Mouse (Mus musculus): ENCODE data around the gene Rmdn3. TPM values are rescaled to one million over a fixed set of nuclear protein-coding genes. Genes with fewer than 3 reads are reported as not detected.

Gene Rmdn3
- total RNA-seq, 1 experiment from 2014 or later, result 22.5 TPM

DNA sequence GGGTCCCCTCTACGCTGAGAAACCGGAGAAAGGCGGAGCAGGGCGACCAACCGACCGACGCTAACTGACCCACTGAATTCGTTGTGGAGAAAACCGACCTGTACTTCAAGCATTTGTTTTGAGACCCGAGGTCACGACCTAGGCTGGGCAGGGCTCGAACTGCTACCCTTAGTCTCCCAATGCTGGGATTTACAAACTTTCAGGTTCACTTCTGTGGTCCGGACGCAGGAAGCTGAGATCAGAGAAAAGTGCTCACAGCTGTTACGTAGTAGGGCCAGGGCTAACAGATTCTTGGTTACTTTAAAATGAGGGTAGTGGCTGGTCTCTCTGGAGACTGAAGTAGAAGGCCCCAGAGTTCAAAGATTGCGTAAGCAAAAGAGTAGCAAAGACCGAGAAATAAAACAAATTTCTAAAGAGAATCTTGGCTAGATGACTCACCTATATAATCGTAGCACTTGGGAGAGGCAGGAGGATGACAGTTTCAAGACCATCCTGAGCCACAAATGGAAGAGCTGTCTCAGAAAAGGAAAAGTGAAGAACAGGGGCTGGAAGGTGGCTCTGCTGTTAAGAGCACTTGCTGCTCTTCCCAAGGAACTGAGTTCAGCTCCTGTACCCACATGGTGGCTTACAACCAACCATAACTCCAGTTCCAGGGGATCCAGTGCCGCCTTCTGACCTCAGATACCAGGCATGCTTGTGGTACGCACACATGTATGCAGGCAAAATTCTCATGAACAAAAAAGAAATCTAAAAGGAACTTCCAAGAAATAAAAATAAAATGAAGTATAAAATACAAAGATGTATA lies 43.5 kb downstream of the Rmdn3 start:
- peak; percentile 18; the same call in 1 of the 2 replicates for ATAC-seq (replicated peaks; ENCODE audit: insufficient number of reproducible peaks, low FRiP score, low TSS enrichment, poor library complexity, severe bottlenecking)

GRCm38 (mm10) chr2:119112438-119113112 lies 44.3 kb downstream of the Rmdn3 start, which contains the start of gene Rad51:
Gene Rad51 (plus strand): TSS chr2:119112793.
- peak; percentile 98 for ATAC-seq (replicated peaks; ENCODE audit: insufficient number of reproducible peaks, low FRiP score, low TSS enrichment, poor library complexity, severe bottlenecking)

DNA sequence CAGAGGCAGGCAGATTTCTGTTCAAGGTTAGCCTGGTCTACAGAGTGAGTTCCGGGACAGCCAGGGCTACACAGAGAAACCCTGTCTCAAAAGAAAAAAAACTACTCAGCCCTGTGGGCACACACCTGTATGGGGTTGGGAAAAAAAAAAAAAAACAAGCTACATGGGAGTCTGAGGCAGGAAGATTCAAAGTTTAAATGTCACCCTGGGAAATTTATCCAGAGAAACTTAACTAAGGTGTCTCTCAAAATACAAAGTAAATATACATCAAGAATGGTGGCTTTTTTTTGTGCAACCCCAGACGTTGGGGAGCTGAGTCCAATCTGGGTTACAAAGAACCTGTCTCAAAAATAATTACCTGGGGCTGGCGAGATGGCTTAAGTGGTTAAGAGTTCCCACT lies 45.8 kb downstream of the Rmdn3 start:
- ATAC-seq (replicated peaks; ENCODE audit: insufficient number of reproducible peaks, low FRiP score, low TSS enrichment, poor library complexity, severe bottlenecking), result no peak

- no peak for ATAC-seq (replicated peaks; ENCODE audit: insufficient number of reproducible peaks, low FRiP score, low TSS enrichment, poor library complexity, severe bottlenecking)
These were observed 48.3 kb downstream of the Rmdn3 start for GRCm38 (mm10) chr2:119108554-119108953.

DNA sequence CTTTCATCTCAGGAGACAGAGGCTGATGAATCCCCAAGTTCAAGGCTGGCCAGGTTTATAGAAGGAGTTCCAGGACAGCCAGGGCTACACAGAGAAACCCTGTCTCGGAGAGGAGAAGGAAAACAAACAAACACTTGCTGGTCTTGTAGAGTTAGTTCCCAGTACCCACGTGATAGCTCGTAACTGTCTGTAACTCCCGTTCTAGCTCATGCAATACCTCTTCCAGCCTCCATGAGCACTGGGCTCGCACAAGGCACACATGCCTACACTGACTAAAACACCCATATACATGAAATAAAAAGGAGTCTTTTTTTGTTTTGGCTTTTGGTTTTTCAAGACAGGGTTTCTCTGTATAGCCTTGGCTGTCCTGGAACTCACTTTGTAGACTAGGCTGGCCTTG lies 50.3 kb downstream of the Rmdn3 start:
- no peak for ATAC-seq (replicated peaks; ENCODE audit: insufficient number of reproducible peaks, low FRiP score, low TSS enrichment, poor library complexity, severe bottlenecking)

GRCm38 (mm10) chr2:119101552-119101951 lies 55.3 kb downstream of the Rmdn3 start:
- no peak for ATAC-seq (replicated peaks; ENCODE audit: insufficient number of reproducible peaks, low FRiP score, low TSS enrichment, poor library complexity, severe bottlenecking)

Other genes starting within 250 kb of the Rmdn3 start
- 2.7 to 4.7 TPM in 2 of 3 replicates, not detected in the other for gene Chst14, start 230.5 kb downstream of the Rmdn3 start, total RNA-seq (2017)
- gene Ccdc32, start 127.6 kb downstream of the Rmdn3 start, total RNA-seq (2017), result 11.1 to 22.1 TPM (median 15.6 TPM) in 3 replicates
- 3.7 to 5.5 TPM (median 4.3 TPM) in 3 replicates for gene Rpusd2, start 122.2 kb downstream of the Rmdn3 start, total RNA-seq (2017)
- 2.5 to 4.6 TPM (median 2.6 TPM) in 3 replicates for gene Knl1, start 109.9 kb downstream of the Rmdn3 start, total RNA-seq (2017)
- 0.53 to 2.4 TPM (median 2.3 TPM) in 3 replicates for gene Rad51, start 44.2 kb downstream of the Rmdn3 start, total RNA-seq (2017)
- 3.9 TPM in 1 of 3 replicates, not detected in the others for gene Gchfr, start 10.7 kb upstream of the Rmdn3 start, total RNA-seq (2017)
- 0.43 to 0.97 TPM in 2 of 3 replicates, not detected in the other for gene Gm14137, start 17.5 kb upstream of the Rmdn3 start, total RNA-seq (2017)
- 8.2 to 38.8 TPM (median 16.5 TPM) in 3 replicates for gene Zfyve19, start 51.6 kb upstream of the Rmdn3 start, total RNA-seq (2017)
- 35.4 to 53.6 TPM (median 46.3 TPM) in 3 replicates for gene Dnajc17, start 51.8 kb upstream of the Rmdn3 start, total RNA-seq (2017)
- not detected in 3 replicates for gene Ppp1r14d, start 72.9 kb upstream of the Rmdn3 start, total RNA-seq (2017)
- gene Spint1, start 80.3 kb upstream of the Rmdn3 start, total RNA-seq (2017), result 1.5 TPM in 1 of 3 replicates, not detected in the others
- 0.48 TPM in 1 of 3 replicates, not detected in the others for gene Rhov, start 114.2 kb upstream of the Rmdn3 start, total RNA-seq (2017)
- 20.7 to 33.0 TPM (median 21.1 TPM) in 3 replicates for gene Vps18, start 131.7 kb upstream of the Rmdn3 start, total RNA-seq (2017)
- 0.19 to 0.85 TPM in 2 of 3 replicates, not detected in the other for gene Dll4, start 168.8 kb upstream of the Rmdn3 start, total RNA-seq (2017)
- gene Chac1, start 194.2 kb upstream of the Rmdn3 start, total RNA-seq (2017), result 0.49 TPM in 1 of 3 replicates, not detected in the others